Mouse (Mus musculus): ENCODE measurements around the gene Zfand2b.

DNA sequence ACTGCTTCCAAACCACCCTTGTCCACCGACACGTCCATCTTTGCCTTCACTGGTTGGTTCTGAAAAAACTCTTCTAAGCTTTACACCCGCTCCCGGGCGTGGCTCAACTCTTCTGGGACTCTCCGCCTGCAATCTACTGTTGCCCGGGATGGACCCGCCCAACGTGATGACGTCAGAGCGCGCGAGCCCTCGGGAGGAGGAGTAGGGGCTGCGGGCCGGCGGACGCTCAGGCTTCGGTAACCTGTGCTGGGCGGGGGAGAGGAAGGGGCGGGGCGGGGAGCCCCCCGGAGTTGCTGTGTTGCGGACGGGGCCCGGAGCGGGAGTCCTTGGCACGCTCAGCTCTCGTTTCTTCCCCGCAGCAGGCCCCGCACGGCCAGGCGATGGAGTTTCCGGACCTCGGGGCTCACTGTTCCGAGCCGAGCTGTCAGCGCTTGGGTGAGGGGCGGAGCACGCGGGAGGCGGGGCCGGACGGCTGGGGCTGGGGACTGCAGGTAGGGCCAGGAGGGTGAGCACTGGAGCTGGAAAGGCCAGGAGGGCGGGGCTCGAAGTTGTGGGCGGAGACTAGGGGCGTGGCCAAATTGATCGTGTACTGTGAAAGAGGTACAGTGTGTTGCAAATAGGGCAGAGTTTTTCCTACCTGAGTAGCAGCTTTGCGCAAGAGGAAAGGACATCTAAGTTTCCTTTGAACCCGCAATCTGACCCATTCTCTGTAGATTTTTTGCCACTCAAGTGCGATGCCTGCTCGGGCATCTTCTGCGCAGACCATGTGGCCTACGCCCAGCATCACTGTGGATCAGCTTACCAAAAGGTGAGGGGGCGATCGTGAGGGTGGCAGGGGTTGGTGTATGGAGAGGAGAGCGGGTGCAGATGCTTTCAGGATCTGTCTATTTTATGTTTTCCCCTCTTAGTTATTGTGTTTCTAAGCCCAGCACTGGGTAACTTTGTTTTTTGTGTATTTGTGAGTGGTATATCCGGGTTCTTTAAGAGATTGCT is at the start of gene Zfand2b:
- TF ChIP-seq EP300 (optimal IDR thresholded peaks at IDR 0.05): no peak
- no peak for TF ChIP-seq CTCF (IDR thresholded peaks at IDR 0.05; ENCODE audit: low read depth)
